Mouse (Mus musculus) frontal cortex, adult (tissue): ENCODE measurements around the gene Atg4a.

ENCODE experiments used
- ATAC-seq: cut with Nextera tagmentation; 2 replicates; pipeline ENCODE4 v1.9.2; 2017; ENCODE audit warnings: mild to moderate bottlenecking, moderate library complexity, mixed read lengths; ENCODE audit not compliant: low TSS enrichment

Atg4a gene

DNA sequence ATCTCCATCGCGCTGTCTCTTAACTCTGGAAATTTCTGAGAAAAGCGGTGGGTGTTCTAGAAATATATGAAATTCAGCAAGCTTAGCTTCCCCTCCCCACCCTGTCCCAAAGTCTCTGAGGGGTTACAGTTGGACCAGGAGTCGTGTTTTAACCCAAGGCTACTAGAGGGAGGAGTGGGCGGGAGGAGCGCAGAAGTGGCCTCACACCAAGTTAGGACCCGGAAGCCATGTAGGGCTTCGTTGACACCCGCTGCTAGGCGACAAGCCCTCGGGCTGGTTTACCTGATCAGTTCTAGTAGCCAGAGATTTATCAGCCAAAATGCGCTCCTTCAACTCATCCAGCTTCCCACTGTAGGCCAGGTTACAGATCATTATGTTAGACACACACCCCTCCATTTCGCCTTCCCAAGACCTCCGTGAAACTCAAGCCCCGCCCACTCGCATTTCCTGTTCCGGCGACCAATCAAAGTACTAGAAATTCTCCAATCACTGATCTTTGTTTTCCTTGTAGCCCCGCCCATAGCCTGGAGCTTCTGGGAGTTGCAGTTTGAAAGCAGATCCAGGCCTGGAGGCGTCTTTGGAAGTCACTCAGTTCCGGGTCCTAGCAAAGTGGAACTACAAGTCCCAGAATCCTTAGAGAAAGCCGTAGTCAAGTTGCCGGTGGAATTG, at the start of gene Atg4a, which contains the start of gene Psmd10:
Gene Atg4a, plus strand, starts transcription at position 636 of the 669 bp plus-strand sequence.
Gene Psmd10, minus strand, starts transcription at position 457 of the 669 bp plus-strand sequence.
- ATAC-seq = peak; percentile 99

DNA sequence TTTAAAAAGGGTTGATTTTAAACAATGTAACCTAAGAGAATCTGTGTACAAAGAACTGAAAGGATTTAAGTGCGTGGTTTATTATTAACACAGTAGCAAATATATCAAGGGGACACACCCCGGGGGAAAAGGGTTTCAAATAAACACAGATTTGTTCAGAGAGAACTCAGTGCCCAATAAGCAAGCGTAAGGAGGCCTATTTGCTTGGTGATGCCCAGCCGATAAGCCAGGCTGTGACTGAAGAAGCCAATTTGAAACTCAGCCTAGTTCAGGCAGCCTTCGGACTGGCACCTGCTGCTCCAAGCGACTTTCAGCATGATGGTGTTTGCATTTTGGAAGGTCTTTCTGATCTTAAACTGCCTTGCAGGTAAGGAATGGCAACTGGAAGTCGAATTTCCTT, 49.3 kb upstream of the Atg4a start, which contains the start of gene Vsig1:
Gene Vsig1, plus strand, starts transcription at position 249 of the 400 bp plus-strand sequence.
- no peak for ATAC-seq

DNA sequence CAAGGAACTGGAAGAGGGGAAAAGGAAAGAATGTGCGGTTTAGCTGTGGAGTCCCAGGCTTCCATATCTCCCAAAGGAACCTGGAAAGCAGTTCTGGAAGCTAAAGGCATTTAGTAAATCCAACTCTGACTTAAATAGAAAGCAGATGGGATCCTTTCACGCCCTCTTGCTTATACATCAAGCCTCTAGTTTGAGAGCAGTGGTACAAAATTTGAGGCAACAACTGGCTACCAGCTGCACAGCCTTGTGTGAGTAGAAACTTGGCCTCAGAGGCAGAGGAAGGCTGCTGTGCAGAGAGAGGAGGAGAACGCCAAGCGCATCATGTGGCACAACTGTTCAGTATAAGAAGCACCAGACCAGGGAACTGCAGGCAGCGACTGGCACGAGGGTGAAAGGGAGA, 35.4 kb upstream of the Atg4a start:
- ATAC-seq = peak; percentile 82

DNA sequence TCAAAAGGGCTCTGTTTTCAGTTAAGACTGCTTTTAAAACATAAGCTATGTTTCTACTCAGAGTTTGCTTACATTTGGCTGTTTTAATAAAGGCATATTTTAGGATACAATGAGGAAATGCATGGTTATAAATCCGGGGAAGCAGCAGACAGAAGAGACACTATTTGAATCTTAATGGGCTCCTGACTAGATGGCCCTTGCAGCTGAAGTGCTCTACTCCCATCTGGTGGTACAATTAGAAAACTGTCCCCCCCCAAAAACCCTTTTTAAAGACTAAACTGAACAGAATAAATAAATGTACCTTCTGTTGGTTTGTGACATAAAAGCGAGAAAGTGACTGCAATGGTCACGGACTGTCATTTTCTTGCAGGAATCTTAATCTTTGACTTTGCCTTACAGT, 24.6 kb upstream of the Atg4a start:
- ATAC-seq = no peak; the same call in 1 of the 2 replicates

DNA sequence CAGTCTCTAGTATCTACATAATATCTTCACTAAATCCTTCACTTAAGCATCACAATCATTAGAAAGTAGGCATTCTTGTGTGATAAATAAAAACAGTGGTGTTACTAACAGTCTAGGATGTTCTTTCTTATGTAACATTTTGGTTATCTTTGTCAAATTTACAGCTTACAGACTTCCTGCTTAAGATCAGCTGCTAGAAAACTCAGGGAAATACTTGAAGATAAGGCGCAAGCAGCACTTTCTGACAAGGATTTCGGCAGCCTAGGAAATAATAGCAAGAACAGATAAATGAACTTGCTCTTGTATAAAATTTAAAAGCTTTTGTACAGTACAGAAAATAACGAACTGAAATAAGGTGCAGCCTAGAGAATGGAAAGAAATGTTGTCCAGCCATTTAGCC, 23.4 kb upstream of the Atg4a start:
- no peak for ATAC-seq

DNA sequence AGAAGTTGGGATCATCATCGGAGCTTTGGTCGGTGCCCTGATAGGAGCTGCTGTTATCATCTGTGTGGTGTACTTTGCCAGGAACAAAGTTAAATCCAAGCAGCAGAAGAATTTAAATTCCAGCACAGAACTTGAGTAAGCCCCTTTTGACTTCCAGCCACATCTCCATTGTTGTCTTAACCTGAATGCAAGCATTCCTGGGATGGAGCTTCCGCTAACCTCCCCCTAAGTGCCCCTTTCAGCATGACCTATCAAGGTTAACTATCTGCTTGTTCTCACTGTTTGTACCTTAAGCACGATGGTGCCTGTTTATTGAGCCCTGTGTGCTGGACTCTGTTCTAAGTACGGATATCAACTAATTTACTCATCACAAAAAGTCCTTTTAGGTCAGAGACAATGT, 20.4 kb upstream of the Atg4a start:
- no peak for ATAC-seq

DNA sequence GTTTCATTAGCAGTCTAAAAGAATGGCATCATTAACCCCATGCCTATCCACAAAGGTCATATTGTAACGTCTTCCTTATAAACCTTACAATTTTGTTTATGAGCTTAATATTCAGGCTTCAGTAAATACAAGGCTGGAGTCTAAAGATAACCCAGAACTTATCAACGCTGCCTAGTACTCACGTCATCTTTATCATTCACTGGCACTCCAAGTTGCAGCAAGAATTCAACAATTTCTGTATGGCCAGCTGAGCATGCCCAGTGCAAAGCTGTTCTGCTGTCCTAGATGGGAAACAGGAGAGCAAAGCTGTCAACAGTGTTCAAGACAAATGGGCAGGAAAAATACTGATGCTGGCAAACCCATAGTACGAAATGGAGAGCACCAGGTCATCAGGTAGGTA, 3.1 kb upstream of the Atg4a start:
- no peak for ATAC-seq

DNA sequence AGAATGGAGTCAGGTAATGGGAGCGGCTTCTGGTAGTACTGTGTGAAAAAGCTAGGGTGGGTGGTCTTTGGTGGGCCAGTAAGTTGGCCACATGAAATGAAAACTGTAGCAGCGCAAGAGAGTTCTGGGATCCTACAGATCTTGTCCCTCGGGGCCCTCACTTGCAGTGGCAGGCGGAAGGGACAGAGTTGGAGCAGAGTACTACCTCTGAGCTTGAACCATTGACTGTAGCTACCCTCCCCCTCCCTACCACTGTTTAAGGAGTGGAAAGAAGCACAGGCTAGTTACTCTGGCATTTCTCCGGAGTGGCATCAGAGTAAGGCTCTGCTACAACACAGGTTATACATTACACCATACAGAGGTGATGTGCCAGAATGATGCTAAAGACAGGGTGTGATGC, 252 bp downstream of the Atg4a start:
- peak; percentile 83 for ATAC-seq

DNA sequence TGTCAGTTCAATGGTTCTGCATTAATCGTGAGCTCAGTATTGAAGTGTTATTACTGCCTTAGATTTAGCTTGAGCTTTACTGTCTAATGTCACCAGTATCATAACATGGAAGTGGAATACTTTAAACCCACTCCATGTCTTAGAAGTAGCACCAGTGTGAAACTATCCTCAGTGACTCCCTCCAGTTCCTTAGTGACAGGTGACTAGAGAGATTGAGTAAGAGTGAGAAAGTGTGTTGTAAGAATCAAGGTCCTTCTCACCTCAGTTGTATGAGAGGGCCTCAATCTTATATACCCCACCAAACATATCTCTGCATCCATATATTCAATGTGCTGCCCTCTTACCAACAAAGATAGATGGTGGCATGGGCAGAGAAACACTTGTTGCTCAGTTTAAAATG, 22.2 kb downstream of the Atg4a start:
- ATAC-seq = no peak

DNA sequence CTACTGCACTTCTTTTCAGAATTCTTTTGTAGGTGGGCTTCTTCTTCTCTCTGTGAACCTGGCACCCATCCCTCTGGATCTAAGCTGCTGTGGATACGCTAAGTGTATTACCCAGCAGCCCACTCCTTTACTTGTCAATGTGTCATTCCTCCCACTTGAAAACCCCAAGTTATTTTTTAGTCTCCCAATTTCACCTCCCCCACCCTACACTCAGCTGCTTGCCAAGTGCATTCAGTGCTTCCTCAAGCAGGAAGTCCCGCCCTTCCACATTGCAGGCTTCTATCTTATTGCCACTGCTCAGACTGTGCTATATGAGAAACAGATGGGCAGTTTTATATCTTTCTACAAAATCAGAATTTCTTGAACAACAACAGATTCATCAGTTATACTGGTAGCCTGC, 22.8 kb downstream of the Atg4a start:
- ATAC-seq = peak; percentile 85

DNA sequence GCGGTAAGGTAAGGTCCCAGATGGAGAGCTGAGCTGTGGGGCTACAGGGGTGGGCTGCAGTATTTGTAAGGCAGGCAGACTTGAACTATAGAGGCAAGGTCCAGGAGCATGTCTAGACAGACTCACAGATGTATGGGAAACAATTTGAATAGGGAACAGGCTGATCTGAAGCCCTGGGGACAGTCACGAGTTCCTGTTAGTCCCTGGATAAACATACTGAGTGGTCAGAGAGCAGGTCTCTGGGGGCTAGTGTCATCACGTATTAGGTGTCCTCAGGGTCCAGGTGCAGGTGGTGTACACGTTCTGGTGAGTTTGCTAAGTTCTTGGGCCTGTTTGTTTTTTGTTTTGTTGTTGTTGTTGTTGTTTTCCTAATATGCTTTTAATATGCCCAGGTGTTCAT, 23.5 kb downstream of the Atg4a start:
- no peak for ATAC-seq

DNA sequence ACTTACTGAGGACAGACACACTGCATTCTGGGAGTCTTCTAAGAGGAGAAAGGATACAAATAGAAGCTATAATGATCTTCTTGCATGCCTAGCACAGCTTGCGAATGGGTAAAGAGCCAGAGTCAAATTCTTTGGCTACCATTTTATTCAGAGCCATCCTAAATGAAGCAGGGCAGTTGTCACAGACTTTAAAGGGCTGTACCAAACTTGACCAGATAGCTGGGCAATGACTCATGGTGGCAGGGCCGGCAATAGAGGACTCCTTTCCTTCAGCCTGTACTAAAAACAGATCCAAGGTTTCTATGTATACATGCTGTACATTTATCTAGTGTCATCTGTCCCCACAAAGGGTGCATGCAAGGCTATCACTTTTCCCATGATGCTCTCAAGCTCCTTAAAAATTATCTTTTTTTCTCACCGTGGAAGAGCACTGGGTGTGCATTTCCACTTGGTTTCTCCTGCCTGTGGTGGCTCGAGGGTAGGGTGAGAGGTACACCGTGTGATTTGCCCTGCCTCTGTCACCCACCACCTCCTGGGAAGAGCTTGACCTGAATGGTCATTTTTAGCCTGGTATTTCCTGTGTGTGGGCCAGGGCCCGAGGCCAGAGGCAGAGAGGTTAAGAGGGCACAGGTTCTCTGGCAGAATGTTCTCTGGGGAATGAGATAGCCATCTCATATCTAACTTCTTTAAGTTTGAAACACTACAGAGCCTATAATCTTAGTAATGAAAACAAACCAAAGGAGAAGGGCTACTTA, 26.7 kb downstream of the Atg4a start:
- ATAC-seq = 0 out of 2 replicates have a peak, but pooled peaks have one; percentile 31

DNA sequence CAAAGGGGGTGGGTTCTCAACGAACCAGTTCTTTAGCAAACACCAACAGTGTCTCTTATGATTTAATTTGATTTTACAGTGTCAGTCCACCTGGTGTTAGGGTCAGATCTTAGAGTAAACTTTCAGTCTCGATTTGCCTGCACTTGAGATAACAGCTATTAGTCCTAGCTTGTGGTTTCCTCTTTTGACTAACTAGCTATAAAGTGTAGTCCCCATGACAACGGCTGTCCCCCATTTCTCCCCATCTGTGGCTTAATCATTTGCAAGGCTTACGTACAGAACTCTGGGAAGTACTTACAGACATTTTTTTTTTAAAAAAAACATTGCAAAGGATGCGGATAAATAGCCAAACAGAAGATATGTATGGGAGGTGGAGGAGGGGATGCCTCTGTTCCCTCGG, 28.1 kb downstream of the Atg4a start:
- ATAC-seq = no peak

DNA sequence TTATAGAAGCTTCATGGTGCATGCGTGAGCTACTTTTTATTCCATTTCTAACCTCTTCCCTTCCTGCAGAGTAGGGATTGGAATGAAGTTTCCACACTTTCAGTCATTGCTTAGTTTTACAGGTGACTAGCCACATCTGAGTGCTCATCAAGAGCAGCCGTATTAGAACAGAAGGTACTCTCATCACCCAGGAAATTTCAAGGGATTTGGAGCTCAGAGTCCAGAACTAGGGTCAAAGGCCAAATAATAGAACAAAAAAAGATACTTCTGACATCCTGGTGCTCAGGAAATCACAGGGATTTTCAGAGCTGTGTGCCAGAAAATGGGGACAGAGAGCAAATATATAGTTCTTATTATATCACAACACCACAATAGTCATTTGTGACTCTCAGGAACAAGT, 28.5 kb downstream of the Atg4a start:
- peak; percentile 24; the same call in 1 of the 2 replicates for ATAC-seq

DNA sequence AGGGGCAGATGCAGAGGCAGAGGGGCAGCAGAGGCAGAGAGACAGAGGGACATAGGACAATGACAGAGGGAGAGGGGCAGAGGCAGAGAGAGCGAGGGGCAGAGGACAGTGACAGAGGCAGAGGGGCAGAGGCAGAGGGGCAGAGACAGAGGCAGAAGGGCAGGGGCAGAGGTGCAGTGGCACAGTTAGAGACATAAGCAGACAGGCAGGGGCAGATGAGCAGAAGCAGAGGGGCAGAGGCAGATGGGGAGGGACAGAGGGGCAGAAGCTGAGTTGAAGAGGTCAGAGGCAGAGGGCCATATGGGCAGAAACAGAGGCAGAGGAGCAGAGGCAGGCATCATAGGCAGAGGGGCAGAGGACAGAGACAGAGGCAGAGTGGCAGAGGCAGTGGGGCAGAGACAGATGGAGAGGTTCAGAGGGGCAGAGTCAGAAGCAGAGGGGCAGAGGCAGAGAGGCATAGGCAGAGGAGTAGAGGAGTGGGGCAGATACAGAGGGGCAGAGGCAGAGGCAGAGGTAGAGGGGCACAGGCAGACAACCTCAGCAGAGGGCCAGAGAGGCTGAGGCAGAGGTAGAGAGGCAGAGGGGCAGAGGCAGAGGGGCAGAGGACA, 40.3 kb downstream of the Atg4a start:
- peak; percentile 64 for ATAC-seq

DNA sequence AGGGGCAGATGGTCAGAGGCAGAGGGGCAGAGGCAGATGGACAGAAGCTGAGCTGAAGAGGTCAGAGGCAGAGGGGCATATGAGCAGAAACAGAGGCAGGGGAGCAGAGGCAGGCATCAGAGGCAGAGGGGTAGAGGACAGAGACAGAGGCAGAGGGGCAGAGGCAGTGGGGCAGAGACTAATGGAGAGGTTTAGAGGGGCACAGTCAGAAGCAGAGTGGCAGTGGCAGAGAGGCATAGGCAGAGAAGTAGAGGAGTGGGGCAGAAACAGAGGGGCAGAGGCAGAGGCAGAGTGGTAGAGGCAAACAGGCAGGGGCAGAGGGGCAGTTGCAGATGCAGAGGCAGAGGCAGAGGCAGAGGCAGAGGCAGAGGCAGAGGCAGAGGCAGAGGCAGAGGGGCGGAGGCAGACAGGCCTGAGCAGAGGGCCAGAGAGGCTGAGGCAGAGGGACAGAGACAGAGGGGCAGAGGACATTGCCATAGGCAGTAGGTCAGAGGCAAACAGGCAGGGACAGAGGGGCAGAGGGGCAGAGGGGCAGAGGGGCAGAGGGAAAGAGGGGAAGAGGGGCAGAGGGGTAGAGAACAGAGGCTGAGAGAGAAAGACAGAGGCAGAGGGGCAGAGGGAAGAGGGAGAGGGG, 41.3 kb downstream of the Atg4a start:
- no peak for ATAC-seq

DNA sequence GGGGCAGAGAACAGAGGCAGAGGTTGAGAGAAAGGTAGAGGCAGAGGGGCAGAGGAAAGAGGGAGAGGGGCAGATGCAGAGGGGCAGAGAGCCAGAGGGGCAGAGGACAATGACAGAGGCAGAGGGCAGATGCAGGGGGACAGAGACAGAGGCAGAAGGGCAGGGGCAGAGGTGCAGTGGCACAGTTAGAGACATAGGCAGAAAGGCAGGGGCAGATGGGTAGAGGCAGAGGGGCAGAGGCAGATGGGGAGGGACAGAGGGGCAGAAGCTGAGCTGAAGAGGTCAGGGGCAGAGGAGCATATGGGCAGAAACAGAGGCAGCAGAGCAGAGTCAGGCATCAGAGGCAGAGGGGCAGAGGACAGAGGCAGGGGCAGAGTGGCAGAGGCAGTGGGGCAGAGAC, 42.2 kb downstream of the Atg4a start:
- no peak for ATAC-seq

DNA sequence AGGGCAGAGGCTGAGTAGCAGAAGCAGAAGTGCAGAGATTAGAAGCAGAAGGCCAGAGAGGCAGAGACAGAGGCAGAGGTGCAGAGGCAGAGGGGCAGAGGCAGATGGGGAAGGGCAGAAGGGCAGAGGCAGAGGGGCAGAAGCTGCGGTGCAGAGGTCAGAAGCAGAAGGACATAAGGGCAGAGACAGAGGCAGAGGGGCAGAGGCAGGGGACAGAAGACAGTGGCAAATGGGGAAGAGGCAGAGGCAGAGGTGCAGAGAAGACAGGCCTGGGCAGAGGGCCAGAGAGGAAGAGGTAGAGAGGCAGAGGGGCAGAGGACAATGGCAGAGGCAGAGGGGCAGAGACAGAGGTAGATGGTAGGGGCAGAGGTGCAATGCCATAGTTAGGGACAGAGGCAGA, 193.0 kb downstream of the Atg4a start:
- ATAC-seq = no peak

DNA sequence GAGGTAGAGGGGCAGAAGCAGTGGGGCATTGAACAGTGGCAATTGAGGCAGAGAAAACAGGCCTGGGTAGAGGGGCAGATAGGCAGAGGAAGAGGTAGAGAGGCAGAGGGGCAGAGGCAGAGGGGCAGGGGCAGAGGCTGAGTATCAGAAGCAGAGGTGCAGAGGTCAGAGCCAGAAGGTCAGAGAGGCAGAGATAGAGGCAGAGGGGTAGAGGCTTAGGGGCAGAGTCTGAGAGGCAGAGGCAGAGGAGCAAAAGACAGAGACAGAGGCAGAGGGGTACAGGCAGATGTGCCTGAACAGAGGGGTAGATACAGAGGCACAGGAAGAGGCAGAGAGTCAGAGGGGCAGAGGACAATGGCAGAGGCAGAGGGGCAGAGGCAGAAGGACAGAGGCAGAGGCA, 193.6 kb downstream of the Atg4a start:
- ATAC-seq = 0 out of 2 replicates have a peak, but pooled peaks have one; percentile 41

DNA sequence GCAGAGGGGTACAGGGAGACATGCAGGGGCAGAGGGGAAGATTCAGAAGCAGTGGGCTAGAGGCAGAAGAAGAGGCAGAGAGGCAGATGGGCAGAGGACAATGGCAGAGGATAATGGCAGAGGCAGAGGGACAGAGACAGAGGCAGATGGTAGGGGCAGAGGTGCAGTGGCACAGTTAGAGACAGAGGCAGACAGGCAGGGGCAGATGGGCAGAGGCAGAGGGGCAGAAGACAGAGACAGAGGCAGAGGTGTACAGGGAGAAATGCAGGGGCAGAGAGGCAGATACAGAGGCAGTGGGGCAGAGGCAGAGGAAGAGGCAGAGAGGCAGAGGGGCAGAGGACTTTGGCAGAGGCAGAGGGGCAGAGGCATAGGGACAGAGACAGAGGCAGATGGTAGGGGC, 194.5 kb downstream of the Atg4a start:
- ATAC-seq = 0 out of 2 replicates have a peak, but pooled peaks have one; percentile 38

DNA sequence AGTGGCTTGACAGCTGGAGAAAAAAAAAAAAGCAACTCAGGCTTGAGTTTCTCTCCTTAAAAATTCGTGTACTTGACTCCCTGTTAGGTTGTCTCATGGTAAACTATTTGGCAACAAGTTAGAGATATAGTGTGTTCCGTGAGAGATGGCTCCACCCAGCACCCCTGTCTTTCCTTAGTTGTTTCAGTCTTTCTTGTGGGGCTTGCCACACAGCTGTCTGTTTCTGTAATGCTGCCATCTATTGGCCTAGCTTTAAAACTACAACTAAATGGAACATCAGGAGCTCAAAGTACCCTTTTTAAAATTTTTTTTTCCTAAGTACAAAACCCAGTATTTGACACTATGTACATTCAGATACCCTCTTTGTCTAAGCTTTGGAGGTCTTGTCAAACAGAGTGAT, 200.0 kb downstream of the Atg4a start:
- peak; percentile 76 for ATAC-seq

DNA sequence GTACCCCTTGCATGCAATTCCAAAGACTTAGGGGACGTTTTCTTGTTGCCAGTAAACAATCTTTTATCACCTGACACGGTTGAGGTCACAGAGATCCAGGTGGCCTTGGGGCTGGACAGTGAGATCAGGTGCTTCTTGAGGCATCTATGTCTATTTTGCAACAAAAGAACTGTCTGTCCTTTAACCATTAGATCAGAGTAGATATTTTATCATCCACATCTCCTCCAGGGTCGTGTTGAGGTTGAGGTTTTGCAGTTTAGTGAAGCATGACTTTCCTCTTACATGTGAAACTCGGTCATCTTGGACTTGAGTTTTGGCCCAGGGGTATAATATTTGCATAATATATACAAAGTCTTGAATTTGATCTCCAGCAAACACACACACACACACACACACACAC, 200.9 kb downstream of the Atg4a start:
- no peak for ATAC-seq
